Mouse (Mus musculus): ENCODE data around the gene Cyth2.

GRCm38 (mm10) chr7:45808471-45808870, 5.9 kb downstream of the Cyth2 start:
- TF ChIP-seq CTCF (IDR thresholded peaks at IDR 0.05; ENCODE audit: insufficient read depth, low read depth, low read length) (no peak), POLR2A (IDR thresholded peaks at IDR 0.05; ENCODE audit: insufficient read depth, low read depth, low read length) (no peak; the same call in 1 of the 2 replicates)
